Mouse (Mus musculus): ENCODE measurements at regions not wholly inside any gene's neighbourhood (a gene's known extent, or its start where the extent isn't known, plus 50 kb on each side); places are given as distances from the start of the nearest gene placed in this dataset.

DNA sequence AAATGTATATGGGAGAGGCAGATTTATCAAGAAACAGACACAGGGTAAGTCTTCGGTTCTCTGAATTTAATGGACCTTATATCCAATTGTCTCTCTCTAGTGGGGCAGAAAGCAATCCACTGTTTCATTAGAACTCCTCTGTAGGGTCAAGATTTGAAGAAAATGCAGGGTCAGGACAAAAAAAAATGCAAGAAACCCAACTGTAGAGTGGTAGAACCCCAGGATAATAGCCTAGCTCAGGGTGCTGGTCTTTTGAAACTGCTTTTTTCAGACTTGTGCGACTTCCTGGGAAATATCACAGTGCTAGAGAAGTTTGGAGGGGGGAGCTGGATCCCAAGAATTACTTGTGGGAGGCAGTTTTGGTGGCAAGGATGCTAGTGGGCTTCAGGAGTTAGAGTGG is 162.0 kb downstream of the Barhl2 start:
- H3K4me3 ChIP-seq: no peak overlapping the region
- H3K27ac ChIP-seq: no peak overlapping the region
- DNase-seq (ENCODE audit: low spot score in 2 of 2): no peak
- TF ChIP-seq CTCF (conservative IDR thresholded peaks at IDR 0.05): no peak

- TF ChIP-seq CTCF (conservative IDR thresholded peaks at IDR 0.05): 0 out of 2 replicates have a peak, but pooled peaks have one; percentile 9
- Histone ChIP-seq H3K4me3 (no peak overlapping the region), H3K27ac (no peak overlapping the region)
- no peak for DNase-seq (ENCODE audit: low spot score in 2 of 2)
These were observed 162.4 kb downstream of the Barhl2 start for GRCm38 (mm10) chr5:106295538-106295937.

- no peak for DNase-seq (ENCODE audit: low spot score in 2 of 2)
- Histone ChIP-seq H3K4me3 (no peak overlapping the region), H3K27ac (no peak overlapping the region)
- TF ChIP-seq CTCF (conservative IDR thresholded peaks at IDR 0.05): no peak
These were observed 165.4 kb downstream of the Barhl2 start for GRCm38 (mm10) chr5:106292387-106293229.

GRCm38 (mm10) chr5:106285152-106285551 is 172.8 kb downstream of the Barhl2 start:
- TF ChIP-seq CTCF (conservative IDR thresholded peaks at IDR 0.05): no peak

GRCm38 (mm10) chr5:106284731-106285130 is 173.2 kb downstream of the Barhl2 start:
- TF ChIP-seq CTCF (conservative IDR thresholded peaks at IDR 0.05): no peak
- no peak for DNase-seq (ENCODE audit: low spot score in 2 of 2)
- Histone ChIP-seq H3K4me3 (no peak overlapping the region), H3K27ac (no peak overlapping the region)

More at GRCm38 (mm10) chr5:106285152-106285551, 172.8 kb downstream of the Barhl2 start:
- H3K27ac ChIP-seq: no peak overlapping the region
- DNase-seq (ENCODE audit: low spot score in 2 of 2): no peak
- H3K4me3 ChIP-seq: no peak overlapping the region

DNA sequence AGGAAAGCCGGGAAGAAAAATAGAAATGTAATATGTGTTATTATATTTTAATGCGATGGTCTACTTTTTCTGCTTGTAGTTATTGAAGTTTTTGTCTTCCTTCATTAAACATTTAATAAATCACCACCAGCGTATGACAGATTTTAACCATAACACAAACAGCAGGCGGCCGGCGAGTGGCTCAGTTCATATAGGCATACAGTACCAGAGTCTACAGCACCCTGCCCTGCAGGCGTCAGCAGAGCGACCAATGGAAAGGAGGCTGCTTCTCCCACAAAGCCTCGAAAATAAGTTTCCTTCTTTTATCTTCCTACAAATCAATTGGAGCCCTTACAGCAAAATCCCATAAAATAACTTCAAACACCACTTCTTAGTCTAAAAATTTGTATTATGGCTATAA is 175.3 kb downstream of the Barhl2 start:
- DNase-seq (ENCODE audit: low spot score in 2 of 2): no peak
- no peak overlapping the region for H3K4me3 ChIP-seq
- no peak overlapping the region for H3K27ac ChIP-seq
- TF ChIP-seq CTCF (conservative IDR thresholded peaks at IDR 0.05): no peak

- no peak for DNase-seq (ENCODE audit: low spot score in 2 of 2)
- TF ChIP-seq CTCF (conservative IDR thresholded peaks at IDR 0.05): no peak
- Histone ChIP-seq H3K4me3 (no peak overlapping the region), H3K27ac (no peak overlapping the region)
These were observed 180.2 kb downstream of the Barhl2 start for GRCm38 (mm10) chr5:106277786-106278185.

GRCm38 (mm10) chr5:106277231-106277630 is 180.7 kb downstream of the Barhl2 start:
- no peak for DNase-seq (ENCODE audit: low spot score in 2 of 2)
- TF ChIP-seq CTCF (conservative IDR thresholded peaks at IDR 0.05): no peak
- no peak overlapping the region for H3K27ac ChIP-seq
- no peak overlapping the region for H3K4me3 ChIP-seq

DNA sequence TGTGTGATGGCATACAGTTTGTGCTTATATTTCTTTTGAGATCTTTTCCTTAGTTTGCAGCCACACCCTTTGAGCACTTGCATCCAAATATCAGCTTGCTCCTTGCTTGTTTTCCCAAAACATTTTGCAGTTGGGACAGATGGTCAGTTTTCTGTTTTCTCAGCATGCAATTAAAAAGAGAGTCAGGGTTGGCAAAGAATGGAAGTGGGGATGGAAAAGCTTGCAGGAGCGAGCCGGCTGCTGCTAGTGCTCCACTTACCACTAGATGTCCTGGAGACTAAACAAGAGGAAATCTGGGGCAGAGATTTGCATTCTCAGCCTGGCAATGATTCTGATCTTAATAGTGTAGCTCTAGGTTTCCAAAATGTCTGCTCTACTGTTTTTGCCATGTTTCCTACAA is 181.8 kb downstream of the Barhl2 start:
- peak; percentile 77 for TF ChIP-seq CTCF (conservative IDR thresholded peaks at IDR 0.05)
- H3K4me3 ChIP-seq: no peak overlapping the region
- H3K27ac ChIP-seq: no peak overlapping the region
- peak; percentile 22 to 32 for DNase-seq (ENCODE audit: low spot score in 2 of 2)

DNA sequence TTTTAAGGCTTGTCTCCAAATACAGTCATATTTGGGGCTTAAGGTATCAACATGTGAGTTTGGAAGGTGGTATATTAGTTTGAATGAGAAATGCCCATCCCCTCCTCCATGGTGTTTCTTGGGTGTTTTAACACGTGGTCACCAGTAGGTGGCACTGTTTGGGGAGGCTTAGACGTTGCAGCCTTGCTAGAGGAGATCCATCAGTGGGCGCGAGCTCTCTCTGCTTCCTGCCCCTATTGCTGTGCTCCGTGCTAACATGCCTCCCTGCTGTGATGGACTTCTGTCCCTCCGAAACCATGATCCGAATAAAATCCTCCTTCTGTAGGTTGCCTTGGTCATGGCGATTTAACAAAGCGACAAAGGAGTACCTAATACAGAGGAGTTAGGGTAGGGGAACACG is 183.3 kb downstream of the Barhl2 start:
- DNase-seq (ENCODE audit: low spot score in 2 of 2): no peak
- Histone ChIP-seq H3K27ac (no peak overlapping the region), H3K4me3 (no peak overlapping the region)
- peak; percentile 73 for TF ChIP-seq CTCF (conservative IDR thresholded peaks at IDR 0.05)

- H3K27ac ChIP-seq: no peak overlapping the region
- no peak overlapping the region for H3K4me3 ChIP-seq
- TF ChIP-seq CTCF (conservative IDR thresholded peaks at IDR 0.05): no peak; the same call in 1 of the 2 replicates
- DNase-seq (ENCODE audit: low spot score in 2 of 2): no peak
These were observed 193.4 kb downstream of the Barhl2 start for GRCm38 (mm10) chr5:106264536-106264935.

- TF ChIP-seq CTCF (conservative IDR thresholded peaks at IDR 0.05): no peak
- Histone ChIP-seq H3K27ac (no peak overlapping the region), H3K4me3 (no peak overlapping the region)
- DNase-seq (ENCODE audit: low spot score in 2 of 2): no peak
These were observed 200.8 kb downstream of the Barhl2 start for GRCm38 (mm10) chr5:106257179-106257578.

- TF ChIP-seq CTCF (conservative IDR thresholded peaks at IDR 0.05): no peak
- H3K4me3 ChIP-seq: no peak overlapping the region
- DNase-seq (ENCODE audit: low spot score in 2 of 2): no peak
- H3K27ac ChIP-seq: no peak overlapping the region
These were observed 228.8 kb downstream of the Barhl2 start for GRCm38 (mm10) chr5:106229154-106229553.

GRCm38 (mm10) chr5:106224141-106224540 is 233.8 kb downstream of the Barhl2 start:
- TF ChIP-seq CTCF (conservative IDR thresholded peaks at IDR 0.05): no peak
- Histone ChIP-seq H3K27ac (no peak overlapping the region), H3K4me3 (no peak overlapping the region)
- no peak for DNase-seq (ENCODE audit: low spot score in 2 of 2)

All from layer of hippocampus, adult 2 months (tissue).